Mouse (Mus musculus): ENCODE results near the gene Vsx1. TPM values are rescaled to one million over a fixed set of nuclear protein-coding genes. Genes with fewer than 3 reads are reported as not detected.

Gene Vsx1
- polyA plus RNA-seq, 1 experiment from 2014 or later: not detected

- Histone ChIP-seq H3K9me3 (ENCODE audit: control insufficient read depth, low read length) (no peaks in the 10 kb centered on the region), H3K4me2 (ENCODE audit: low read length) (no peak overlapping the region), H3K27ac (ENCODE audit: low read depth) (no peak overlapping the region), H3K4me1 (replicated peaks; ENCODE audit: control insufficient read depth, insufficient read depth, low read length) (no peaks in the 10 kb centered on the region), H3K9ac (ENCODE audit: low read length) (no peak overlapping the region), H3K4me3 (ENCODE audit: low read depth, low read length) (no peak overlapping the region), H3K36me3 (ENCODE audit: control insufficient read depth, insufficient read depth, low read length) (no peaks in the 10 kb centered on the region), H3K27me3 (replicated peaks; ENCODE audit: control insufficient read depth, insufficient read depth, low read length) (peaks cover 51% of the 10 kb centered on the region)
- ATAC-seq (replicated peaks; ENCODE audit: low FRiP score, low TSS enrichment, low read depth) (no peak), DNase-seq (ENCODE audit: low spot score) (no peak)
- 85% methylated on average over 9 of the region's 9 CpGs for WGBS
Measured at GRCm38 (mm10) chr2:150685389-150685788, 3.8 kb downstream of the Vsx1 start.

DNA sequence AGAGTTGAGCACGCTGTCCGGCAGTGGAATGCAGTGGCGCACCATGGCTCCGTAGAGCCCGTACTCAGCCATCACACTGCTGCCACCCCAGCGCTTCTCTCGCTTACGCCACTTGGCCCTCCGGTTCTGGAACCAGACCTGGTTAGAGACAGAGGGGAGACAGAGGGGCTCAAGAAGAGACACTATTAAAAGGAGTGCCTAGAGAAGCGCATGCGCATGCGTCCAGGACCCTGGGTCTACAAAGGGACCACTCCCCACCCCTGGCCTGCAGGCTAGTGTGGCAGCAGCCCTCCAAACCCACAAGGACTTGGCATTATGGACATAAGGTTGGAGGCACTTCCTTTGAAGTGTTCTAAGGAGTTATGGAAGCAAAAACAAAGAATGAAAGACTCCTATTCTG lies 4.7 kb downstream of the Vsx1 start:
- H3K4me2 ChIP-seq (ENCODE audit: low read length): no peak overlapping the region

GRCm38 (mm10) chr2:150681581-150681980 lies 7.6 kb downstream of the Vsx1 start:
- no peak overlapping the region for H3K9ac ChIP-seq (ENCODE audit: low read length)
- no peaks in the 10 kb centered on the region for H3K36me3 ChIP-seq (ENCODE audit: control insufficient read depth, insufficient read depth, low read length)
- H3K4me2 ChIP-seq (ENCODE audit: low read length): no peak overlapping the region
- WGBS: 59% methylated on average over 4 of the region's 4 CpGs
- no peaks in the 10 kb centered on the region for H3K4me1 ChIP-seq (replicated peaks; ENCODE audit: control insufficient read depth, insufficient read depth, low read length)
- H3K27ac ChIP-seq (ENCODE audit: low read depth): no peak overlapping the region
- peaks cover 13% of the 10 kb centered on the region for H3K27me3 ChIP-seq (replicated peaks; ENCODE audit: control insufficient read depth, insufficient read depth, low read length)
- no peak for ATAC-seq (replicated peaks; ENCODE audit: low FRiP score, low TSS enrichment, low read depth)
- DNase-seq (ENCODE audit: low spot score): no peak
- H3K4me3 ChIP-seq (ENCODE audit: low read depth, low read length): no peak overlapping the region
- no peaks in the 10 kb centered on the region for H3K9me3 ChIP-seq (ENCODE audit: control insufficient read depth, low read length)

More for the DNA sequence above, 4.7 kb downstream of the Vsx1 start:
- peaks cover 42% of the 10 kb centered on the region for H3K27me3 ChIP-seq (replicated peaks; ENCODE audit: control insufficient read depth, insufficient read depth, low read length)
- no peaks in the 10 kb centered on the region for H3K36me3 ChIP-seq (ENCODE audit: control insufficient read depth, insufficient read depth, low read length)
- H3K9ac ChIP-seq (ENCODE audit: low read length): no peak overlapping the region
- no peaks in the 10 kb centered on the region for H3K9me3 ChIP-seq (ENCODE audit: control insufficient read depth, low read length)
- DNase-seq (ENCODE audit: low spot score): peak; percentile 16
- 81% methylated on average over 12 of the region's 12 CpGs for WGBS
- no peak for ATAC-seq (replicated peaks; ENCODE audit: low FRiP score, low TSS enrichment, low read depth)
- no peak overlapping the region for H3K4me3 ChIP-seq (ENCODE audit: low read depth, low read length)
- no peak overlapping the region for H3K27ac ChIP-seq (ENCODE audit: low read depth)
- no peaks in the 10 kb centered on the region for H3K4me1 ChIP-seq (replicated peaks; ENCODE audit: control insufficient read depth, insufficient read depth, low read length)

DNA sequence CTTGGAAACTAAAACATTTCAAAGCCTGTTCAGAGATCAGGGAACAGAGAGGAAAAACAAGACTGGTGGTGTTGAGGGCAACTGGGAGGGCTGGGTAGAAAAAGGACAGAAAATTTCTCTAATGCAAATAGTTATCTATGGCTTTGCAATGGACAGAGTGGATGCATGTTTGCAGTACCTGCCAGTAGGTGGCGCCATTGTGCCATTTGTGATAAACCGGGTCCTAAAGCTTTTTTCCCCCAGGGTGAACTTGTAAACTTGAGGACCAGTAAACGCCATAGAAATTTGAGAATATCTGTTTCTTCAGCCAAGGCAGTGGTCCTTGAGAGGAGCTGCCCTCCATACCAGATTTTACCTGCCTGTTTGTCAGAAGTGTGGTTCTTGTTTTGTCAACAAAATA lies 10.8 kb downstream of the Vsx1 start:
- H3K27ac ChIP-seq (ENCODE audit: low read depth): no peak overlapping the region
- no peak; the same call in 1 of the 2 replicates for ATAC-seq (replicated peaks; ENCODE audit: low FRiP score, low TSS enrichment, low read depth)
- no peaks in the 10 kb centered on the region for H3K36me3 ChIP-seq (ENCODE audit: control insufficient read depth, insufficient read depth, low read length)

DNA sequence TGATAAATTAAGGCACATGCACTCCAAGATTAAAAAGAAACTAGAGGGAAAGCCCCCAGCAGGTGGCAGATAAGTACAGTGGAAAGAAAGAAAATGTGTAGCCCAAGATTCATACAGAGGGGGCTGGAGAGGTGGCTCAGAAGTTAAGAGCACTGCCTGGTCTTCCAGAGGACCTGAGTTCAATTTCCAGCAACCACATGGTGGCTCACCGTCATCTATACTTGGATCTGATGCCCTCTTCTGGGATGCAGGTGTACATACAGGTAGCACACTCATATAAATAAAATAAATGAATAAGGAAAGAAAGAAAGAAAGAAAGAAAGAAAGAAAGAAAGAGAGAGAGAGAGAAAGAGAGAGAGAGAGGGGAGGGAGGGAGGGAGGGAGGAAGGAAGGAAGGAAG lies 13.6 kb downstream of the Vsx1 start:
- no peak; the same call in 1 of the 2 replicates for ATAC-seq (replicated peaks; ENCODE audit: low FRiP score, low TSS enrichment, low read depth)
- Histone ChIP-seq H3K4me1 (replicated peaks; ENCODE audit: control insufficient read depth, insufficient read depth, low read length) (no peaks in the 10 kb centered on the region), H3K9me3 (ENCODE audit: control insufficient read depth, low read length) (no peaks in the 10 kb centered on the region), H3K36me3 (ENCODE audit: control insufficient read depth, insufficient read depth, low read length) (no peaks in the 10 kb centered on the region), H3K27ac (ENCODE audit: low read depth) (no peak overlapping the region), H3K4me3 (ENCODE audit: low read depth, low read length) (no peak overlapping the region), H3K27me3 (replicated peaks; ENCODE audit: control insufficient read depth, insufficient read depth, low read length) (no peaks in the 10 kb centered on the region), H3K9ac (ENCODE audit: low read length) (no peak overlapping the region), H3K4me2 (ENCODE audit: low read length) (no peak overlapping the region)
- 26% methylated on average over 1 of the region's 1 CpGs for WGBS
- no peak for DNase-seq (ENCODE audit: low spot score)

More for the DNA sequence above, 10.8 kb downstream of the Vsx1 start:
- WGBS: 2% methylated on average over 3 of the region's 3 CpGs
- Histone ChIP-seq H3K4me3 (ENCODE audit: low read depth, low read length) (no peak overlapping the region), H3K4me1 (replicated peaks; ENCODE audit: control insufficient read depth, insufficient read depth, low read length) (no peaks in the 10 kb centered on the region), H3K9ac (ENCODE audit: low read length) (no peak overlapping the region), H3K27me3 (replicated peaks; ENCODE audit: control insufficient read depth, insufficient read depth, low read length) (no peaks in the 10 kb centered on the region), H3K9me3 (ENCODE audit: control insufficient read depth, low read length) (no peaks in the 10 kb centered on the region), H3K4me2 (ENCODE audit: low read length) (no peak overlapping the region)
- DNase-seq (ENCODE audit: low spot score): peak; percentile 85

DNA sequence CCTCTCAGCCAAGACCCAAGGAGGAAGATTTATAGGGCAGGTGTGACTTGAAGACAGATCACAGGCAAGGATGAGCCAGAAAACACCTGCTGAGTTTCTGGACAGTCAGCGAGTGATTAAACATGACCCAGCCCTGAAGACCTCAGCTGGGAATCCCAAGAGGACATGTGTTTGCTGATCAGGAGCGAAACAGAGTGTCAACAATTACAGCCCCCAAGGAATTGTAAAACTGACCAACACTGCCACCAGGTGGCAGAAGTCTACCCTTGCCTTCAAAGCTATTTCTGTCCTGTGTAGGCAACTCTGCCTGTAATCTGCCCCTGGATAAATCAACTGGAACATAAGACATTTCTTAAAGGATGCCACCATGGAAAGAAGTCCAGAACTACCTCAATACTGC lies 14.3 kb downstream of the Vsx1 start:
- Histone ChIP-seq H3K36me3 (ENCODE audit: control insufficient read depth, insufficient read depth, low read length) (no peaks in the 10 kb centered on the region), H3K27me3 (replicated peaks; ENCODE audit: control insufficient read depth, insufficient read depth, low read length) (no peaks in the 10 kb centered on the region), H3K4me2 (ENCODE audit: low read length) (no peak overlapping the region), H3K27ac (ENCODE audit: low read depth) (no peak overlapping the region), H3K9ac (ENCODE audit: low read length) (no peak overlapping the region), H3K4me1 (replicated peaks; ENCODE audit: control insufficient read depth, insufficient read depth, low read length) (no peaks in the 10 kb centered on the region), H3K4me3 (ENCODE audit: low read depth, low read length) (no peak overlapping the region), H3K9me3 (ENCODE audit: control insufficient read depth, low read length) (no peaks in the 10 kb centered on the region)
- peak; percentile 78 for ATAC-seq (replicated peaks; ENCODE audit: low FRiP score, low TSS enrichment, low read depth)
- peak; percentile 84 for DNase-seq (ENCODE audit: low spot score)
- WGBS: 8% methylated on average over 2 of the region's 2 CpGs

- Histone ChIP-seq H3K4me2 (ENCODE audit: low read length) (no peak overlapping the region), H3K4me1 (replicated peaks; ENCODE audit: control insufficient read depth, insufficient read depth, low read length) (no peaks in the 10 kb centered on the region), H3K9me3 (ENCODE audit: control insufficient read depth, low read length) (no peaks in the 10 kb centered on the region), H3K36me3 (ENCODE audit: control insufficient read depth, insufficient read depth, low read length) (no peaks in the 10 kb centered on the region), H3K9ac (ENCODE audit: low read length) (no peak overlapping the region), H3K4me3 (ENCODE audit: low read depth, low read length) (no peak overlapping the region), H3K27me3 (replicated peaks; ENCODE audit: control insufficient read depth, insufficient read depth, low read length) (no peaks in the 10 kb centered on the region), H3K27ac (ENCODE audit: low read depth) (no peak overlapping the region)
- DNase-seq (ENCODE audit: low spot score): no peak
- 85% methylated on average over 11 of the region's 11 CpGs for WGBS
- ATAC-seq (replicated peaks; ENCODE audit: low FRiP score, low TSS enrichment, low read depth): no peak
Measured at GRCm38 (mm10) chr2:150673929-150674328, 15.2 kb downstream of the Vsx1 start.

DNA sequence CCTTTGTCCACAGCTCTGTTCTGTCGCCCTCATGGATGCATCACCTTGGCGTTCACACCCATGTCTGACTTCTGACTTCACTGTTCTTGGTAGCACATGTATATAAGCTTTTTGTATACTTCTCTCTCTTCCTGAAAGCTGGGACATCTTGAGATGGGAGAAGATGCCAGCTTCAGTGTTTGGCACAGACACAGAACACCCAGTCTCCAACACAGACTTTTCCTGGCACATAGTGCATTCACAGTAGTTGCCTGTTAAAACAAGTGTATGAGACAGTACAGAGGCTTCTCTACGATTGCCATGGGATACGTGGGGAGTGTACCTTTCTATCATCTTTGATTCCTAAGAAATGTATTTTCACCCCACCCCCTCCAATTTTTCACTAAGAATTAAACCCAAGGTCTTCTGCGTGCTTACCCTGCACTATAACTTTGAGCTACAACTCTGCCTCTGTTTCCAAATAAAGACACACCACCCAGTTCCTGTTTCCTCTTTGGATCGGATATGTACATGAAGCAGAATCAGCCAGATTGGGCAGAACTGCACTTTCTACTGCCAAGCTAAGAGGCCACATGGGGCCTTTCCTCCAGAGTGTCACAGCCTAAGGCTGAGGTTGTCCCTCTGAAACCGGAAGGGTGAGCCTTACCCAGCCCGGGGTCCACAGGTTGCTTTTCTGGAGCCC lies 17.4 kb downstream of the Vsx1 start:
- H3K9ac ChIP-seq (ENCODE audit: low read length): no peak overlapping the region
- H3K27me3 ChIP-seq (replicated peaks; ENCODE audit: control insufficient read depth, insufficient read depth, low read length): no peaks in the 10 kb centered on the region
- H3K9me3 ChIP-seq (ENCODE audit: control insufficient read depth, low read length): no peaks in the 10 kb centered on the region
- no peak overlapping the region for H3K27ac ChIP-seq (ENCODE audit: low read depth)
- WGBS: 79% methylated on average over 8 of the region's 8 CpGs
- ATAC-seq (replicated peaks; ENCODE audit: low FRiP score, low TSS enrichment, low read depth) (no peak), DNase-seq (ENCODE audit: low spot score) (no peak)
- no peak overlapping the region for H3K4me3 ChIP-seq (ENCODE audit: low read depth, low read length)
- H3K4me2 ChIP-seq (ENCODE audit: low read length): no peak overlapping the region
- no peaks in the 10 kb centered on the region for H3K36me3 ChIP-seq (ENCODE audit: control insufficient read depth, insufficient read depth, low read length)
- H3K4me1 ChIP-seq (replicated peaks; ENCODE audit: control insufficient read depth, insufficient read depth, low read length): peaks cover 13% of the 10 kb centered on the region; the same call in 1 of the 2 replicates

- 79% methylated on average over 1 of the region's 1 CpGs for WGBS
- ATAC-seq (replicated peaks; ENCODE audit: low FRiP score, low TSS enrichment, low read depth): no peak
- no peak overlapping the region for H3K4me3 ChIP-seq (ENCODE audit: low read depth, low read length)
Measured at GRCm38 (mm10) chr2:150670926-150671325, 18.2 kb downstream of the Vsx1 start.

More at GRCm38 (mm10) chr2:150670926-150671325, 18.2 kb downstream of the Vsx1 start:
- H3K4me1 ChIP-seq (replicated peaks; ENCODE audit: control insufficient read depth, insufficient read depth, low read length): peaks cover 14% of the 10 kb centered on the region; the same call in 1 of the 2 replicates
- no peaks in the 10 kb centered on the region for H3K9me3 ChIP-seq (ENCODE audit: control insufficient read depth, low read length)
- no peak for DNase-seq (ENCODE audit: low spot score)
- no peak overlapping the region for H3K9ac ChIP-seq (ENCODE audit: low read length)
- H3K4me2 ChIP-seq (ENCODE audit: low read length): no peak overlapping the region
- H3K27me3 ChIP-seq (replicated peaks; ENCODE audit: control insufficient read depth, insufficient read depth, low read length): no peaks in the 10 kb centered on the region
- no peak overlapping the region for H3K27ac ChIP-seq (ENCODE audit: low read depth)
- H3K36me3 ChIP-seq (ENCODE audit: control insufficient read depth, insufficient read depth, low read length): no peaks in the 10 kb centered on the region
